Mouse (Mus musculus) intestine, embryonic 16.5 days (tissue): ENCODE results near the gene Cdt1. TPM values are rescaled to one million over a fixed set of nuclear protein-coding genes. Genes with fewer than 3 reads are reported as not detected.

Experiments
- ATAC-seq: fragments of 200-750 bp; cut with Nextera tagmentation; 2 replicates; pipeline ENCODE4 v1.8.0; 2017; ENCODE audit warnings: moderate TSS enrichment, moderate library complexity
- H3K27ac ChIP-seq: fragments of 300-500 bp; sonication (generic); 2 replicates; pipeline ENCODE4 v1.5.1; 2014; ENCODE audit warnings: mild to moderate bottlenecking, low read length
- H3K27me3 ChIP-seq: fragments of 300-500 bp; sonication (generic); replicated peaks from 2 replicates; pipeline ENCODE4 v1.6.1; 2014; ENCODE audit warnings: low read length, control low read depth, mixed read lengths; ENCODE audit not compliant: control insufficient read depth, insufficient read depth
- H3K36me3 ChIP-seq: fragments of 300-500 bp; sonication (generic); 2 replicates; pipeline ENCODE4 v1.6.1; 2014; ENCODE audit warnings: low read length, control low read depth; ENCODE audit not compliant: control insufficient read depth, insufficient read depth
- H3K4me1 ChIP-seq: fragments of 300-500 bp; sonication (generic); 2 replicates; pipeline ENCODE4 v1.6.1; 2014; ENCODE audit warnings: low read length, control low read depth, mixed read lengths; ENCODE audit not compliant: control insufficient read depth, insufficient read depth
- H3K4me2 ChIP-seq: fragments of 300-500 bp; sonication (generic); 2 replicates; pipeline ENCODE4 v1.6.1; 2014; ENCODE audit warnings: low read depth, low read length, control low read depth
- H3K4me3 ChIP-seq: fragments of 300-500 bp; sonication (generic); 2 replicates; pipeline ENCODE4 v1.5.1; 2014; ENCODE audit warnings: mild to moderate bottlenecking, low read length
- H3K9ac ChIP-seq: fragments of 300-500 bp; sonication (generic); 2 replicates; pipeline ENCODE4 v1.6.1; 2014; ENCODE audit warnings: low read depth, low read length
- H3K9me3 ChIP-seq: fragments of 300-500 bp; sonication (generic); 2 replicates; pipeline ENCODE4 v1.6.1; 2016; ENCODE audit warnings: low read length, control low read depth; ENCODE audit not compliant: control insufficient read depth
- WGBS: fragments of 180-500 bp; shearing (Covaris S2); extraction: QIAGEN DNeasy Blood & Tissue Kit; methylation state at CpG from one replicate; pipeline ENCODE4 v1.1.7; 2014; 5-methylcytosine and 5-hydroxymethylcytosine counted together
- microRNA-seq: library from miRNA; unstranded; fragments of <30 nt; microRNA quantifications from one replicate; pipeline ENCODE4, GENCODE M21; 2016
- polyA plus RNA-seq: library from polyadenylated mRNA; unstranded; fragments of >200 nt; fragmentation: Nextera tagmentation; extraction: Ambion mirVana; gene quantifications from 2 replicates; pipeline ENCODE4 v1.2.1, GENCODE M21; 2015

The Cdt1 gene
- polyA plus RNA-seq, 1 experiment from 2014 or later = 40.0 TPM

DNA sequence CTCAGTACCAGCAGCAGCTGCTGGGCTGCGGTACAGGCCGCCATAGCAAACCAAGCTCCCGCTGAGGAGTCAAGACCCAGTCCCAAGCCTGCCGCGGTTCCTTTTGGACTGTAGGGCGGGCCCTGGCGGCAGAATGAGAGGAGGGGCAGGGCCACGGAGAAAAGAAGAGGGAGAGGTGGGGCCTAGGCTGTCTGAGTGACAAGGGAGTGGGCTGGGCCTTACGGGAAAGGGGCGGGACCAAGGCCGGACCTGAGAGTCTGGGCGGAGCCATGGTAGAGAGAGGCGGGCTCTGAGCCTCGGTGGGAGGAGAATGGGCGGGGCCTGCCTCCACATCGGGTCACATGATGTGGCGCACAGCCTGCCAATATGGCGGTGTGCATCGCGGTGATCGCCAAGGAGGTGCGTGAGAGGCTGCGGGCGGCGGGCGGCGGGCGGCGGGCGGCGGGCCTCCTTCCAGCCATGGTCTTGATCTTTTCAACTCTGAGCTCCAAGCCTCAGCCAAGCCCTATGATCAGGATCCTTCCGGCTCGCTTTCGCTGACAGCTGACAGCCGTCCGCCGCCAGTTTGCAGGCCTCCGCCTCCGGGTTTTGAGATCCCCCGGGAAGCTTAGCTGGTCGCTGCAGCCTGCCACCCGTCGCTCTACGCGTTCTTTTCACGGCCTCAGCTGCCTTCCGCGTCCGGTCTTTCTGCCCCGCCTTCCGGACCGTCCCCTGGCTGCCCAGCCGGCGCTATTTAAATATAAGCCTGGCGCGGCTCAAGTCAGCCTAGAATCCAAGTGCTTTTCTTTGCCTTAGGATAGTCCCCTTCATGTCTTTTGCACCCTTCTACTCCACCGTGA is 43.7 kb downstream of the Cdt1 start, which contains the start of the genes Galns and Trappc2l:
Gene Galns, minus strand, starts transcription at position 169 of the 839 bp plus-strand sequence.
Gene Trappc2l, plus strand, starts transcription at position 346 of the 839 bp plus-strand sequence.
- WGBS = under 1% methylated on average over 57 of the region's 57 CpGs
- Histone ChIP-seq H3K9ac (peak within 1 kb of the TSS; percentile 85), H3K9me3 (no peaks in the 10 kb centered on the region), H3K4me1 (peaks cover 21% of the 10 kb centered on the region), H3K36me3 (peaks cover 4% of the 10 kb centered on the region; the same call in 1 of the 2 replicates), H3K4me3 (peak within 1 kb of the TSS; percentile 73), H3K27ac (peak within 1 kb of the TSS; percentile 85), H3K4me2 (peak within 1 kb of the TSS; percentile 82), H3K27me3 (no peaks in the 10 kb centered on the region)
- peak; percentile 96 for ATAC-seq

DNA sequence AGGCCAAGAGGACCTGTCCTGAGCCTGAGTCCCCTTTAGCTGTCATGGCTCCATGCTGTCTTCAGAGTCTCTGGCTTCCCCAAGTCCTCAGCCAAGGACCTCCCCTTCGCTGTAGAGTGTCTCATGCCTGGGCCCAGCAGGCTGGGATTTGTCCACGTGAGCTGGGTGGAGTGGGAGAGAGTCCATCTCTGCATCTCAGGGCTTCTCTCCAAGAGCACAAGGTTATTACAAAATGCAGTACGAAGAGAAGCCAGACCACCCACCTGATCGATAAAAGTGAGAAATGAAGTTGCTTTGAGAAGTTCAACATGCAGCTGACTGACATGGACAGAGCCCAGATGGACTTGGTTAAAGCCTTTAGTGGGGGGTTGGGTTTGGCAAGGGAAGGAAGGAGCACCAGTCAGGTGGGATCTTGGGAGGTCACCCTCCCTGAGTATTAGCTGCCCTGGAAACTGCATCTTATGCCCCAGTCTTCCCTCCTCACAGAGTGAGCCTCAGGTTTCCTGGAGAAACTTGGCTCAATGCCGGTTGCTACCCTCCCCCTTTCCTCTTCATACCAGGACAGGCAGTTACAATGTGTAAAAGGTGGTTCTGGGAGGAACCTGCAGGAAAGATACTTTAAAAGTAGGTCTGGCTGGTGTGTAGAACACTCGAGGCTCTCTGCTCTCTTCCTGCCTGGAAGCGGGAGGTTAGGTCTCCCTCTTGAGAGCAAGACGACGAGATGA is 48.5 kb downstream of the Cdt1 start:
- Histone ChIP-seq H3K27ac (peak overlapping the region; percentile 47; the same call in 1 of the 2 replicates), H3K4me3 (no peak overlapping the region), H3K9me3 (no peaks in the 10 kb centered on the region), H3K27me3 (no peaks in the 10 kb centered on the region), H3K4me2 (no peak overlapping the region), H3K9ac (no peak overlapping the region), H3K36me3 (peaks cover 4% of the 10 kb centered on the region; the same call in 1 of the 2 replicates), H3K4me1 (peaks cover 19% of the 10 kb centered on the region)
- ATAC-seq = no peak
- WGBS = 63% methylated on average over 9 of the region's 9 CpGs

DNA sequence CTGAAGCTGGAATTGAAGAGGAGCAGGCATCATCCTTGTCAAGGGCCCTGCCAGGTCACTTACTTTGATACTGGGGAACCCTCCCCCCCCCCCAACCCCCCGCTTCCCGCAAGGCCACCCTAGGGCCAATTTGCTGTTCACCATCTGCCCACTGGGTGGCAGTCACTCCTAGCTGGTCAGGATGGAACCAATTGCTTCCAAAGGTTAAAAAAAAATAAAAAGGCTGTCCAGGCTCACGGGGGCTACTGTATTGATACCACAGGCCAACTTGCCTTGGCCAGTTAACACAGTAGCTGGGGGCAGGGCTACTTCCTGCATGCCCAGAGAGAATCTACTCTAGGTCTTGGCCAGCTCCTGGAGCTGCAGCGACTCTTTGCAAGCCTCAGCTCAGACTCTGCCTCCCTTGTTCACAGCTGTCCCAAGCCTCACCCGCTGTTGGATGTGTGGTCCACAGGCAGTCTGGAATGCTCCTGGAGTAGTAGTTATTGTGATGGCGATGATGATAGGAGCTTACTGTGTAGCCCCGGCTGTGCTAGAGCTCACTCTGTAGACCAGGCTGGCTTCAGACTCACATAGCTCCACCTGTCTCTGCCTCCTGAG is 50.2 kb downstream of the Cdt1 start:
- peaks cover 11% of the 10 kb centered on the region; the same call in 1 of the 2 replicates for H3K4me1 ChIP-seq
- H3K4me2 ChIP-seq = no peak overlapping the region
- no peak overlapping the region for H3K4me3 ChIP-seq
- H3K9ac ChIP-seq = 0 out of 2 replicates have a peak overlapping the region, but pooled peaks have one; percentile 24
- WGBS = 27% methylated on average over 6 of the region's 7 CpGs
- 0 out of 2 replicates have a peak, but pooled peaks have one; percentile 19 for ATAC-seq
- H3K27ac ChIP-seq = no peak overlapping the region
- no peaks in the 10 kb centered on the region for H3K9me3 ChIP-seq
- peaks cover 4% of the 10 kb centered on the region; the same call in 1 of the 2 replicates for H3K36me3 ChIP-seq
- no peaks in the 10 kb centered on the region for H3K27me3 ChIP-seq

DNA sequence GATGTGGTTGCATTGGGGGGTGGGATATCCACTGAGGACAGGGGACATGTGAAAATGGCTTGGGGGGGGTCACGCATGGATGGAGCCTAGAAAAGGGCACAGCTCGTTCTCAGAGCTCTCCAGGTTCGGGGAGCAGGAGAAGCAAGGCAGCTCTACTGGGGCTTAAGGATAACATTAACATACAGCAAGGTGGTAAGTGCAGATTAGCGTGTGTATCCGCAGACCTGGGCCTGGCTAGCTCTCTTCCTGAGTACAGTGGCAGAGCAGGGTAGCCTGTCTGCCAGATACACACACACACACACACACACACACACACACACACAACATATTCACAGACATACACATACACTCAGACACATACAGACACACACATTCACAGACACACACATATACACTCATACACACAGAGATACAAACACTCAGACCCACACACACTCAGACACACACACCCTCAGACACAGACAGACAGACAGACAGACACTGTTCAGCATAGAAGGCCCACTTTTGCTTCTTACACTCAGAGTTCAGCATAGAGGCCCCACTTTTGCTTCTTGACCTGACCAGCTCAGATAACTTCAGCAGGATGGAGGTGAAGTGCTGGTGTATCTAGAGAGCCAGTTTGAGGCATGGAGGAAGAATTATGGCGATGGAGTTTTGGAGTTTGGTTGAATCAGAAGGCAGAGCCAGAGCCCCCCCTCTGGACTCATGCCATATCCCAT is 51.0 kb downstream of the Cdt1 start:
- no peak overlapping the region for H3K9ac ChIP-seq
- no peak overlapping the region for H3K4me3 ChIP-seq
- peaks cover 4% of the 10 kb centered on the region; the same call in 1 of the 2 replicates for H3K36me3 ChIP-seq
- H3K27me3 ChIP-seq = no peaks in the 10 kb centered on the region
- H3K4me2 ChIP-seq = no peak overlapping the region
- H3K27ac ChIP-seq = no peak overlapping the region
- H3K4me1 ChIP-seq = peaks cover 11% of the 10 kb centered on the region; the same call in 1 of the 2 replicates
- WGBS = 76% methylated on average over 6 of the region's 6 CpGs
- H3K9me3 ChIP-seq = no peaks in the 10 kb centered on the region
- ATAC-seq = no peak

DNA sequence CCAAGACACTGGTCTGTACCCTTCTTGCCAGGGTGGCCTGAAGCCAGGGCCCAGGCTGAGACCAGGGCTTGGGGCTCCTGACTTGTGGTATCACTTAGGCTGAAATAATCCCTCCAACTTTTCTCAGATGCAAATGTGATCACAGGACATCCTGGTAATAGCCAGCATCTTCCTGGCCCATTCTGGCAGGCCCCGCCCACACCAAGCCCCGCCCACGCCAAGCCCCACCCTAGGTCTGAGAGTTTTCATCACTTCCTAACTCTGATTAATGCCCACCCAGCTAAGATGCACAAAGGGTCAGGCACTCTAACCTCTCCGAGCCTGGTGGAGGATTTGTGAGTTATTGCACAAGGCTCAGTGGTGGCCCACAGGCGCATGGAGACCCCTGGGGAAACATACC is 52.6 kb downstream of the Cdt1 start:
- 33% methylated on average over 5 of the region's 5 CpGs for WGBS

DNA sequence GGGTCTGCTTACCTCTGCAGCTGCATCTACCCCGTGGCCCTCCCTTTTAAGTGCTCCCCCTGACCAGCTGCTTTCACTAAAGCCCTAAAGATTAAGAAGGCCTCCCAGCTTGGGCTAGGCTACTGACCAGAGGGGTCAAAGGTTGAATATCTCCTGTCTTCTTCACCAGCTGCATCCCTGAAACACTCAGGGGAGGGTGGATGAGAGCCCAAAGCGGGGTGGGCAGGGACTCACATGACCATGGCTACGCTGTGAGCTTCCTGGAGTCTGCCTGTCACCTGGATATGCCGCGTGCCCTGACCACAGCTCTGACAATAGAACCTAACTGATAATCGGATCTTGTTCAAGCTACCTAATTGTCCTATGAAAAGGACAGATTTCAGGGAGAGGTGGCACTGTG is 54.9 kb downstream of the Cdt1 start, which contains the start of gene Pabpn1l:
Gene Pabpn1l, minus strand, starts transcription at position 13 of the 400 bp plus-strand sequence.
- no peak for ATAC-seq
- Histone ChIP-seq H3K4me1 (peaks cover 13% of the 10 kb centered on the region; the same call in 1 of the 2 replicates), H3K9ac (no peak within 1 kb of the TSS), H3K36me3 (no peaks in the 10 kb centered on the region), H3K4me3 (no peak within 1 kb of the TSS), H3K4me2 (no peak within 1 kb of the TSS), H3K27ac (no peak within 1 kb of the TSS), H3K27me3 (no peaks in the 10 kb centered on the region), H3K9me3 (no peaks in the 10 kb centered on the region)
- 59% methylated on average over 6 of the region's 6 CpGs for WGBS

More for the DNA sequence above, 52.6 kb downstream of the Cdt1 start:
- Histone ChIP-seq H3K9ac (no peak overlapping the region), H3K4me1 (peaks cover 11% of the 10 kb centered on the region; the same call in 1 of the 2 replicates), H3K4me2 (no peak overlapping the region), H3K9me3 (no peaks in the 10 kb centered on the region), H3K27me3 (no peaks in the 10 kb centered on the region), H3K27ac (no peak overlapping the region), H3K36me3 (no peaks in the 10 kb centered on the region), H3K4me3 (no peak overlapping the region)
- no peak for ATAC-seq

Small RNA genes within 50 kb of the gene (microRNA-seq; reads per million reads assigned to microRNA genes)
- not detected for gene Mir6396

Other genes with a start within 250 kb of the Cdt1 start
- not detected in 2 replicates for gene Trhr2, start 207.3 kb upstream of the Cdt1 start, polyA plus RNA-seq
- 40.5 and 43.1 TPM in 2 replicates for gene Zc3h18, start 191.4 kb upstream of the Cdt1 start, polyA plus RNA-seq
- not detected in 2 replicates for gene Il17c, start 146.0 kb upstream of the Cdt1 start, polyA plus RNA-seq
- 338 and 349 TPM in 2 replicates for gene Cyba, start 135.1 kb upstream of the Cdt1 start, polyA plus RNA-seq
- 80.4 and 81.7 TPM in 2 replicates for gene Mvd, start 124.6 kb upstream of the Cdt1 start, polyA plus RNA-seq
- gene Snai3, start 107.3 kb upstream of the Cdt1 start, polyA plus RNA-seq = 0.73 and 0.83 TPM in 2 replicates
- 29.2 and 30.4 TPM in 2 replicates for gene Rnf166, start 92.0 kb upstream of the Cdt1 start, polyA plus RNA-seq
- 37.9 and 43.6 TPM in 2 replicates for gene Ctu2, start 91.9 kb upstream of the Cdt1 start, polyA plus RNA-seq
- 9.8 and 11.3 TPM in 2 replicates for gene Piezo1, start 16.7 kb upstream of the Cdt1 start, polyA plus RNA-seq
- gene Aprt, start 8.9 kb downstream of the Cdt1 start, polyA plus RNA-seq = 736 and 778 TPM in 2 replicates
- gene Galns, start 43.4 kb downstream of the Cdt1 start, polyA plus RNA-seq = 22.4 and 27.4 TPM in 2 replicates
- 76.7 and 86.4 TPM in 2 replicates for gene Trappc2l, start 43.6 kb downstream of the Cdt1 start, polyA plus RNA-seq
- 0.23 TPM in 1 of 2 replicates, not detected in the other for gene Pabpn1l, start 54.7 kb downstream of the Cdt1 start, polyA plus RNA-seq
- gene Cbfa2t3, start 131.1 kb downstream of the Cdt1 start, polyA plus RNA-seq = 4.1 and 5.2 TPM in 2 replicates
- 31.4 and 34.5 TPM in 2 replicates for gene Acsf3, start 207.5 kb downstream of the Cdt1 start, polyA plus RNA-seq